Mouse (Mus musculus) spleen, postnatal 10 days (tissue): ENCODE measurements around the gene Msh6.
"Not testable (repeated sequence)": the region's sequence is repeated elsewhere in the genome, so short reads cannot be mapped to it uniquely, and the experiment has no call there.

Source experiments
- DNase-seq, 2 experiments: peaks; one replicate each; pipeline ENCODE4 v3.0.0; 2021 to 2022; ENCODE audit warnings: low spot score in 2 of 2

The Msh6 gene

DNA sequence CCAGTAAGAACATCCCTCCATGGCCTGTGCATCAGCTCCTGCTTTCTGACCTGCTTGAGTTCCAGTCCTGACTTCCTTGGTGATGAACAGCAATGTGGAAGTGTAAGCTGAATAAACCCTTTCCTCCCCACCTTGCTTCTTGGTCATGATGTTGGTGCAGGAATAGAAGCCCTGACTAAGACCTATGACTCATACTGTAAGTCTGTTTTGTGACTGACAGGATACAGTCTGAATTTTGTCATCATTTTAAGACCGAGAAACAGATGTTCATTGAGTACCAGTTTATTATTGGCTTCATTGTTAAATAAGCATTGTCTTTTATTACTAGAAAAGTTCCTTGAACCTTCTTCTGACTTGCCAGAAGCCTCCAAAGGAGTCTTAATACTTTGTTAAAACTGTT lies 4.8 kb downstream of the Msh6 start:
- DNase-seq: not testable (repeated sequence)

DNA sequence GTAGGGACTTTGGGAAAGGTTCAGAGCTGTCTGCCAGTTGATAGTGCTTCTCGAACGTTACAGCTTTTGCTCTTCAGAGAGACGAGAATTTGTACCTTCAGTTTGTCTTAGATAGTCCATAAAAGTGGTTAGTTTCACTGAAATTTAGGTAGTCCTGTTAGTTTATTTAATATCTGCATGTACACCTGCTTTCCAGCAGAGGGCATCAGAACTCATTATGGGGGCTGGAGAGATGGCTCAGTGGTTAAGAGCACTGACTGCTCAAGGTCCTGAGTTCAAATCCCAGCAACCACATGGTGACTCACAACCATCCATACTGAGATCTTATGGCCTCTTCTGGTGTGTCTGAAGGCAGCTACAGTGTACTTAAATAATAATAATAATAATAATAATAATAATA lies 7.2 kb downstream of the Msh6 start:
- DNase-seq: no peak

DNA sequence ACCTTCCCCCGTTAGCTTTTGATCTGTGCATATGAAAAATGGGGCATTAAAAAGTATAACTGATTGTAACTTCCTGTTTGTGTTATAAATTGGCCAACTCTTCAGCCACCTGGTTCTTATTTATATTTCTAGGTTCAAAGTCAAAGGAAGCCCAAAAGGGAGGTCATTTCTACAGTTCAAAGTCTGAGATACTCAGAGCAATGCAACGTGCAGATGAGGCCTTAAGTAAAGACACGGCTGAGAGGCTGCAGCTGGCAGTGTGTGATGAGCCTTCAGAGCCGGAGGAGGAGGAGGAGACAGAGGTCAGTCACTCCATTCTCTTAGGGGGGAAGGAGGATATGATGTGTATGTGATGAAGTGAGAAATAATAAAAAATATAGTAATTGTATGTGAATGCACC lies 8.5 kb downstream of the Msh6 start:
- DNase-seq: no peak

DNA sequence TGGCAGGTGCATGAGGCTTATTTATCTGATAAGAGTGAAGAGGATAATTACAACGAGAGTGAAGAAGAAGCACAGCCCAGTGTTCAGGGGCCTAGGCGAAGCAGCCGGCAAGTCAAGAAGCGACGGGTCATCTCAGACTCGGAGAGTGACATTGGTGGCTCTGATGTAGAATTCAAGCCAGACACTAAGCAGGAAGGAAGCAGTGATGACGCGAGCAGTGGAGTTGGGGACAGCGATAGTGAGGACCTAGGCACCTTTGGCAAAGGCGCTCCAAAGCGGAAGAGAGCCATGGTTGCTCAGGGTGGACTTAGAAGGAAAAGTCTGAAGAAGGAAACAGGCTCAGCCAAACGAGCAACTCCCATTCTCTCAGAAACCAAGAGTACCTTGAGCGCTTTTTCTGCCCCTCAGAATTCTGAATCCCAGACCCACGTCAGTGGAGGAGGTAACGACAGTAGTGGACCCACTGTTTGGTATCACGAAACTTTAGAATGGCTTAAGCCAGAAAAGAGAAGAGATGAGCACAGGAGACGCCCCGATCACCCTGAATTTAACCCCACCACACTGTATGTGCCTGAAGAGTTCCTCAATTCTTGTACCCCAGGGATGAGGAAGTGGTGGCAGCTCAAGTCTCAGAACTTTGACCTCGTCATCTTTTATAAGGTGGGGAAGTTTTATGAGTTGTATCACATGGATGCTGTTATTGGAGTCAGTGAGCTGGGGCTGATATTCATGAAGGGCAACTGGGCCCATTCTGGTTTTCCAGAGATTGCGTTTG lies 9.8 kb downstream of the Msh6 start:
- no peak for DNase-seq

GRCm38 (mm10) chr17:87985916-87986315 lies 11.1 kb downstream of the Msh6 start:
- DNase-seq: no peak

- no peak for DNase-seq
Measured at GRCm38 (mm10) chr17:87987507-87987906, 12.6 kb downstream of the Msh6 start.

DNA sequence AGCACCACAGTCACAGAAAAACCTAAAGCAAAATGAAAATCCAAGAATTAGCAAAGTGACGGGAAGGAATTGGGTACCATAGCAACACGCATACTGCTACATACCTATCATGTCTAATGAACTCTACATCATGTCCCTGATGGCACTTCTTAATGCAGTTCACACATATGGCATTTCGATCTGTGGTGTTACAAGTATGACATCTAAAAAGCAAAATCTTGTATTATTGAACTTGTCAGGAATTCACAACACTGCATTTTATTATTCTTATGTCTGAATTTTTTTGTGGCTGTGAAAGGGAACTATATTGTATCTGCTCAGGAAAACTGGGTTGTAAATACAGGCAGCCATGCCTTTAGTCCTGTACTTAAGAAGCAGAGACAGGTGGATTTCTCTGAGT lies 17.3 kb downstream of the Msh6 start:
- no peak for DNase-seq

- DNase-seq: no peak
Measured at GRCm38 (mm10) chr17:87993338-87993737, 18.5 kb downstream of the Msh6 start.

DNA sequence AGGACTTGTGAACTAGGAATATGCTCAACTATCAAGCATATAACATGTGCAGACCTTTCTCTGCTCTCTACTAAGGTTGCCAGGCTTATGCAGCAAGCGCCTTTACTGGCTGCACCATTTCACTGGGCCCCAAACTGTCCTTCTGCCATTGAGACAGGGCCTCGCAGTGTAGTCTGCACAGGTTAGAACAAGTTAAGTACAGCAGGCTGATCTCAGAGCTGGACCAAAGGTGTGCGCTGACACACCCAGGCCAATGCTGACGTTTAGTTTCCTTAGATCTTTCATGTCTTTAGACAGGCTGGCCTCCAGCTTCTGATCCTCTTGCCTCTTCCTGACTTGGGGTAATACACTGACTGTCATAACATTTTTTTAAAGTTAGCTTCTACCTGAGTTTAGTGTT lies 22.9 kb downstream of the Msh6 start:
- DNase-seq: no peak

DNA sequence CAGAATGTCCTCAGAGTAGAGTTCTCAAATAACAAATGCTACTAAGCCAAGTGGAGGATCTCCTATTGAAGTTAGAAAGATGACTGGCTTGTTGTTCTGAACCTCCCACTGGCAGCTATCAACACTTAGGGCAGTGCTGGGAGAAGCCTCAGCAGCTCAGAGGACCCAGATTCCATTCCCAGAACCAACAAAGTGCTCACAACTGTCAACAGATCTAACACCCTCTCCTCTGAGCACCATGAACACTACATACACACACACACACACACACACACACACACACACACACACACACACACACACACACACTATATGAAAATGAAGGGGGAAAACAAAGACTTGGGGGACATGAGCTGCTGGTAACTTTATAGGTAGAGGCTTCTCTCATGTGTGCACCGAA lies 30.0 kb downstream of the Msh6 start:
- no peak for DNase-seq

- no peak for DNase-seq
Measured at GRCm38 (mm10) chr17:88006956-88007355, 32.1 kb downstream of the Msh6 start.

DNA sequence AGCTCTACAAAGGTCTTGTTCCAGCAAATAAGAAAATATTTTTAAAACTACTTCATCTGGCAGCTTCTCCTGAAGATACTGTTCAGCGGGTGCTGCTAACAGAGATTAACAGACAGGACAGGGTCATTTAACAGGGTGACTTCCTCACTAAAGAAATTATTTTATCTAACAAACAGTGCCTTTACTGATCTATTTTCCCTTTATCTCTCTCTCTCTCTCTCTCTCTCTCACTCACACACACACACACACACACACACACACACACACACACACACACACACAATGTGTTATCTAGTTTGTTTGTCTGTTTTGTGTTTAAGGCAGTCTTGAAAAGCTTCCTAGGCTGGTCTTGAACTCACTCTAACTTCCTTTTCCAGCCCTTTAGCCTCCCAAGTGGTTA lies 39.6 kb downstream of the Msh6 start:
- no peak for DNase-seq

DNA sequence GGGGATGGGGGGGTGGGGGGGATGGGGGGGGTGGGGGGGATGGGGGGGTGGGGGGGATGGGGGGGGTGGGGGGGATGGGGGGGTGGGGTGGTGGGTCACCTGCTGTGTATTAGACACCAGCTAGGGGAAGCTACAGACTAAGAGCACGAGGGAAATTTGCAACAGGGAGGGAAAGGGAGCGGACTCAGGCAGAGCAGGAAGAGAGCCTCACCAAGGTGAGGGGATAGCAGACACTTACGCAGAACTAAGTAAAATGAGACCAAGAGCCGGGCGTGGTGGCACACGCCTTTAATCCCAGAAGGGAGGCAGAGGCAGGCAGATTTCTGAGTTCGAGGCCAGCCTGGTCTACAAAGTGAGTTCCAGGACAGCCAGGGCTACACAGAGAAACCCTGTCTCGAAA lies 41.2 kb downstream of the Msh6 start:
- DNase-seq: not testable (repeated sequence)

DNA sequence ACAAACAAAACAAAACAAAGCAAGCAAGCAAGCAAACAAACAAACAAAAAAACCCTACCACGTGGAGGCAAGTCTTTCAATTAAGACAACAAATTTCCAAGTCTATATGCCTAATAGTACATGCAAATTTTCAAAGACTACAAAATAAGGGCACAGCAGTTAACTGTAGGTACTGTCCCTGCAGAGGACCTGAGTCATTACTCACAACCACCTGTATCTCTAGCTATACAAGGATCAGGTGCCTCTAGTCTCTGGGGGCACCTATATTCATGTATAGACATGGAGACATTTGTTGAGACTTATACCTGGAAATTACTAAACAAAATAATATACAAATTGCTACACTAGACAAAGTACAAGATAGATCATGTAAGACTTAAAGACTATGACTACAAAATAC lies 49.1 kb downstream of the Msh6 start:
- no peak for DNase-seq

DNA sequence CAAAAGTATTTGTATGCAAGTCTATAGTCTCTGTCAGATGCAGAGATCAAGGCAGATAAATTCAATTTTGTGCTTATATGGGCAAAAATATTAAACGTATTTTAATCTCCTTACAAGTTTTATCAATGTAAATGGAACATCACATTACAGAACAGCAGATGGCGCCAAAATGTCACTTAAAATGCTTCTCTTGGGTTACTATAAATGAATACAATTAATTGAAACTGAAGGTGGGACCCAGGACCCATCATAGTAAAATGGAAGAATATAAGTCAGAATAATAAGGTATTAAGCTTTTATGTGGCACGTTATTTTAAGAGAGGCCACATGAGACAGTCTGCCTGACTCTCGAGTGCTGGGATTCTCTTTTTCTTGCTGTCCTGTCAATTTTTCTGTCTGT lies 50.4 kb downstream of the Msh6 start:
- DNase-seq: peak in 1 of 2 experiments; percentile 68

GRCm38 (mm10) chr17:88029194-88029970 lies 54.5 kb downstream of the Msh6 start:
- DNase-seq: no peak

GRCm38 (mm10) chr17:88031755-88032154 lies 56.9 kb downstream of the Msh6 start:
- DNase-seq: no peak

DNA sequence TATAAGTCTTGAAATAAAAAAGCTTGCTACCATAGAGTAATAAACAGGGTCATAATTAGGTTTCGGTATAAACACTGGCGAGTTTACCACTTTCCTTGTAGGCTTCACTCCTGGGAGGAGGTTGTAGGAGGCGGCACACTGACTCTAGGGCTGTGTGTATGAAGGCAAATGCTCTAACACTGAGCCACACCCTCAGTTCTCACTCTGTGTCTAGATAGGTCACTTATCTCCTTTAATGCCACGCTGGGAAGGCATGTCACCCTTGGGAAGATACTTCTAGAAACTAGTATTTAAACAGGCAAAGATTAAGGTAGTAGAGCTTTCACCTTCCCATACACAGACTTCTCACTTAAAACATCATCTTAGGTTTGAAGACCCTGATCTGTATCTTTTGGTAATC lies 59.6 kb downstream of the Msh6 start:
- no peak for DNase-seq
